Mouse (Mus musculus): ENCODE measurements around the gene Lmnb2. TPM values are rescaled to one million over a fixed set of nuclear protein-coding genes. Genes with fewer than 3 reads are reported as not detected.

Lmnb2 gene
- polyA plus RNA-seq, 1 experiment, result 44.2 TPM

DNA sequence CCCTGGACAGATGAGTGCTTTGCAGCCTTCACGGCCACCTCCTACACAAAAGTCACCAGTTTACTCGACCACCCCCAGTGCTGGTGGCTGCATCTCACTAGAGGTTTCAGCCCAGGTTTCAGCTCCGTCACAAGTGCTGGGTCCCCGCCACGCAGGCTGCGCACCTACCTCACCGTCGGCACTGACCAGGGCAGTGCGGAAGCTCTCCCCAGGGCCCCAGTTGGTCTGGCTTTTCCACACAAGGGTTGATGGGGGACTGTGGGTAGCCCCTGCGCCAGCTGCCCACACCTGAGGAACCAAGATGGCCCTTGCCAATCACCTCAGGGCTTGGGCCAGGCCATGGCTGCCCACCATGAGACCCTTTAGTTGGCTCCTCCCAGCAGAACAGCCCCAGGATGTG lies 14.8 kb downstream of the Lmnb2 start:
- no peak overlapping the region for H3K4me3 ChIP-seq (ENCODE audit: control insufficient read depth, insufficient read depth, low read length)
- H3K36me3 ChIP-seq (ENCODE audit: control insufficient read depth, insufficient read depth, low read length), result no peaks in the 10 kb centered on the region; the same call in 1 of the 2 replicates
- no peak overlapping the region for H3K27ac ChIP-seq (ENCODE audit: control insufficient read depth, insufficient read depth, low read length)
- no peak for TF ChIP-seq CTCF (IDR thresholded peaks at IDR 0.05; ENCODE audit: borderline replicate concordance, control insufficient read depth, extremely low read depth, insufficient read depth, low read length, poor library complexity)
- TF ChIP-seq POLR2A (IDR thresholded peaks at IDR 0.05; ENCODE audit: control insufficient read depth, extremely low read depth, insufficient read depth, low read length, poor library complexity), result no peak
- WGBS, result 94% methylated on average over 10 of the region's 10 CpGs
- H3K27me3 ChIP-seq (ENCODE audit: control insufficient read depth, insufficient read depth, low read length), result no peaks in the 10 kb centered on the region
- H3K4me1 ChIP-seq (replicated peaks; ENCODE audit: control insufficient read depth, insufficient read depth, low read length), result peaks cover 12% of the 10 kb centered on the region
- no peak for DNase-seq

DNA sequence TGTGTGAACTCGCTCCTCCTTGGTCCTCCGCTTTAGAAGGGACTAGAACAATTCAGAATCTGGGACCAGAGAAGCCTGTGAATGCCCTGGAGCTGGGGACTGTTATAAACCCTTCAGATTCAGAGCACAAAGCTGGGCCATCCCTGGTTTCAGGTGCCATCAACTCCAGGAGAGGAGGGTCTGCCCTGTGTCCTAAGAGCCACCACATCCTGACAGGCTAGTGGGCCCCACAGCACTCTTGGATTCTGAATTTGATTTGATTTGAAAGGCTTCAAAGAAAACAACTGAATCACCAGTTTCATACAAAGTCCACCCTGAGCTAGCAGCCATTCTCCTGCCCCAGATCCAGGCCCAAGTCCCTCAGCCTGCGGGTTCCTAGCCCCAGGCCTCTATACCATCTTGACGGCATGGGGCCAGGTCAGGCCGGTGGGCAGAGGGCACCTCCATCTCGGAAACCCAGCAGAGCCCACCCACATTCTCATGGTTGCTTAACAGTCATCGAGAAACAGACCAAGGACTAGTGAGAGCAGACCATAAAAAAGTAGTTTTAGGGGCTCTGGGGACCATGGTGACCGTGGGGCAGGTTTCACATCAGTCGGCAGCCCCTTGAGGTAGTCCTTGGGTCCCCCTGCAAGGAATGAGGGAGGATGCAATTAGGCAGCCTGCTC lies 15.6 kb downstream of the Lmnb2 start:
- DNase-seq, result no peak
- H3K36me3 ChIP-seq (ENCODE audit: control insufficient read depth, insufficient read depth, low read length), result no peaks in the 10 kb centered on the region; the same call in 1 of the 2 replicates
- peaks cover 12% of the 10 kb centered on the region for H3K4me1 ChIP-seq (replicated peaks; ENCODE audit: control insufficient read depth, insufficient read depth, low read length)
- no peaks in the 10 kb centered on the region for H3K27me3 ChIP-seq (ENCODE audit: control insufficient read depth, insufficient read depth, low read length)
- no peak overlapping the region for H3K27ac ChIP-seq (ENCODE audit: control insufficient read depth, insufficient read depth, low read length)
- H3K4me3 ChIP-seq (ENCODE audit: control insufficient read depth, insufficient read depth, low read length), result no peak overlapping the region
- 97% methylated on average over 9 of the region's 9 CpGs for WGBS
- TF ChIP-seq CTCF (IDR thresholded peaks at IDR 0.05; ENCODE audit: borderline replicate concordance, control insufficient read depth, extremely low read depth, insufficient read depth, low read length, poor library complexity), result no peak
- TF ChIP-seq POLR2A (IDR thresholded peaks at IDR 0.05; ENCODE audit: control insufficient read depth, extremely low read depth, insufficient read depth, low read length, poor library complexity), result no peak

DNA sequence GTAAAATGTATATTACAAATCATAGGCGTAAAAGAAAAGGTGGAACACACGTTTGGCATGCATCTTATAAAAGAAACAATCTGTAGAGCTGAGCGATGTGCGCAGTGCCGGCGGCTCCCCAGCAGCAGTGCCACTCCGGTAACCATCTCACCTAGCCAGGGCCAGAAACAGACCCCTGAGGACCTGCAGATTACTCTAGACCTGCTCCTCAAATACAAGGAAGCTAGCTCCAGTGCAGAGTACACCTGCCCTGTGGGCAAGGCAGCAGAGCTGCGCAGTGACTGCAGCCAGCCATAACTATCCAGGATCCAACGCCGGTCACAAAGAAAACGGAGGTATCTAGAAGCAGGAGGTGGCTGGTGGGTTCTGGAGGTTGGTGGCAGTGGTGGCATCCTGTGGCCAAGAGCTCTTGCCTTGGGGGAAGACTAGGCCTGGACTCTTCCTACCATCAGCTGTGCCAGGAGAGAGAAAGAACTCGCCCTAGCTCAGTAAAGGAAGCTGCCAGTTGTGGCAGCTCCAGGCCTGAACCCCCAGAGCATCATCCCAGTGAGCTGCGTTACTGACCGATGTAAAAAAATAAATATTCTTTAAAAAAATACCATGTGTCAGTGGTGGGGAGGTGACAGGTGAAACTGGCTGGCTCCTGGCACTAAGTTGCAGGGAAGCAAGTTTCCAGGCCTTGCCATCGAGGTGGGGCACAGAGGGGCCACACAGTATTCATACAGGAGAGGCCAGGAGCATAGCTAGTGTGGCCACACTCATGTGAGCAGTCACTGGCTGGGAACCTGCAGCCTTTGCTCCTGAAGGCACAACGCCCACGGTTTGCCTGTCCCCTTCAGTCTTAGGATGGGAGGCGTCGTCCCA lies 16.4 kb downstream of the Lmnb2 start:
- TF ChIP-seq POLR2A (IDR thresholded peaks at IDR 0.05; ENCODE audit: control insufficient read depth, extremely low read depth, insufficient read depth, low read length, poor library complexity), result no peak
- TF ChIP-seq CTCF (IDR thresholded peaks at IDR 0.05; ENCODE audit: borderline replicate concordance, control insufficient read depth, extremely low read depth, insufficient read depth, low read length, poor library complexity), result no peak
- WGBS, result 96% methylated on average over 19 of the region's 19 CpGs
- Histone ChIP-seq H3K36me3 (ENCODE audit: control insufficient read depth, insufficient read depth, low read length) (no peaks in the 10 kb centered on the region; the same call in 1 of the 2 replicates), H3K27me3 (ENCODE audit: control insufficient read depth, insufficient read depth, low read length) (no peaks in the 10 kb centered on the region), H3K4me1 (replicated peaks; ENCODE audit: control insufficient read depth, insufficient read depth, low read length) (peaks cover 12% of the 10 kb centered on the region), H3K27ac (ENCODE audit: control insufficient read depth, insufficient read depth, low read length) (peak overlapping the region; percentile 35; the same call in 1 of the 2 replicates), H3K4me3 (ENCODE audit: control insufficient read depth, insufficient read depth, low read length) (no peak overlapping the region)
- DNase-seq, result no peak

DNA sequence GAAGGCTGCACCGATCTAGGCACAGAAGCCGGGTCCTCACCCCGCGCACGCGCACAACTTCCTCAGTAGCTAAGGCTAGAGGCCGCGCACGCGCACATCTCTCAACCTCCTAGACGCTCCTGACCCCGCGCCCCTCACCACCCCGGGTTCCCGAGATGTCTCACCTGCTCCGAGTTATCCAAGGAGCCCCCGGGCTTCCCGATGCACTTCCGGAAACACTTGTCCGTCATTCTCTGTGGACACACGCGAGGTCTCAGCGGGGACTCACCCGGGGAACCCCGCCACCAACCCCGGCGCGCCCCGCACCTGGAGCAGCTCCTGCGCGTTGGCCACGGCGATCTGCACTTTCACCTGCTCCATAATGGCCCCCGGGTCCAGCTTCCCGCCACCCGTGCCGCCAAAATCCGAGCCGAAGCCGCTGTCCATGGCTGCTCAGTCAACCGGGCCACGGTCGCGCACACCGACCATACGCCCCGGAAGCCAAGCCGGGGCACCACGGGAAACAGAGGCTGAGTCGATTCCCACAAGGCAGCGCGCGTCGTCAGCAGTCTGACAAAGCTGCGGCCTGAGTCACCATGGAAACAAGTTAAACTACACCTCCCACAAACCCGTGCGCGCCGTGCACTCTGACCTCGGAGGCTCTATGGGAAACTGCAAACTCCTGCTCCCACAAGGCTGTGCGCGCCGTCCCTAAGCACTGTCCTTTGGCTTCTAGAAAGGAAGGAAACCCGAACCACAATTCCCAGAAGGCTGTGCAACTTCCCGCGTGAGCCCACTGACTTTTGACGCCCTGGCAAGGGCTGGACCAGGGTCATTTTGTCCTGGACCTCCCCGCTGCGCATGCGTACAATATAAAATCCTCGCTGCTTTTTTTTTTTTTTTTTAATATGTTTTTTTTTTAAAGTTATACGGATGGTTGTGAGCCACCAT lies 17.5 kb downstream of the Lmnb2 start, which contains the start of gene Timm13:
Timm13 (minus strand) TSS at position 652 of the 930 bp plus-strand sequence.
- peak within 1 kb of the TSS; percentile 35; the same call in 1 of the 2 replicates for H3K27ac ChIP-seq (ENCODE audit: control insufficient read depth, insufficient read depth, low read length)
- H3K4me1 ChIP-seq (replicated peaks; ENCODE audit: control insufficient read depth, insufficient read depth, low read length), result peaks cover 12% of the 10 kb centered on the region
- TF ChIP-seq POLR2A (IDR thresholded peaks at IDR 0.05; ENCODE audit: control insufficient read depth, extremely low read depth, insufficient read depth, low read length, poor library complexity) (peak; percentile 53), CTCF (IDR thresholded peaks at IDR 0.05; ENCODE audit: borderline replicate concordance, control insufficient read depth, extremely low read depth, insufficient read depth, low read length, poor library complexity) (peak; percentile 39; the same call in 1 of the 2 replicates)
- H3K4me3 ChIP-seq (ENCODE audit: control insufficient read depth, insufficient read depth, low read length), result peak within 1 kb of the TSS; percentile 69
- peak; percentile 97 for DNase-seq
- WGBS, result under 1% methylated on average over 72 of the region's 72 CpGs
- H3K27me3 ChIP-seq (ENCODE audit: control insufficient read depth, insufficient read depth, low read length), result no peaks in the 10 kb centered on the region
- H3K36me3 ChIP-seq (ENCODE audit: control insufficient read depth, insufficient read depth, low read length), result no peaks in the 10 kb centered on the region; the same call in 1 of the 2 replicates

DNA sequence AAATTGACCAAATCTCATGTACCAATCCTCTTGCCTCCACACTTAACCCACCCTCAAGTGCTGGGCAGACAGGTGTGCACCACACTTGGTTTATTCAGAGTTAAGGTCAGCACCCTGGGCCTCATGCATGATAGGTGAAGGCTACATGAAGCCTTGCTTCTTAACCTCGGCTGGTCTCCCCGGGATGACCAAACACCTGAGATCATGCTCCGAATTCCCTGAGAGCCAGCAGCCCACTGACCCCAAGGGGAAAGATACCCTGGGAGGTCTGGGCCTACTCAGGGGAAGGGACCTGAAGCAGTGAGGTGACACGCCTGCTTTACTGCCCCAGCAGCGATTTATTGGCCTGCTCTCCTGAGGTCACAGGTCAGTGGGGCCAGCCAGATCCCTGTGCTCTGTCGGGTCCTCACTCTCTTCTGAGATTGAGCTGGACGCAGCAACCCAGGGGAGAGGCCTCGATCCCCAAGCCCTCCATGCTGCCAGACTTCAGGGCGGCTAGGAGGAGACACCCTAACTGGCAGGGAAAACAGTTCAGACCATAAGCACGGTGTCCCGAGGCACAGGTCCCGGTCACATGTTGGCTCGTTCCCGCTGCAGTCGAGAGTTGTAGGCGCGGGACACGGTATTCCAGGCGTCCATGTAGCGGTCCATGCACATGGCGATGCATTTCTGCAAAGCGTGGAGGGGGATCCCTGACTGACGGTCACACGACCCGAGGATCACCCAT lies 18.3 kb downstream of the Lmnb2 start:
- 25% methylated on average over 25 of the region's 25 CpGs for WGBS
- H3K4me3 ChIP-seq (ENCODE audit: control insufficient read depth, insufficient read depth, low read length), result peak overlapping the region; percentile 69
- H3K27ac ChIP-seq (ENCODE audit: control insufficient read depth, insufficient read depth, low read length), result no peak overlapping the region
- H3K36me3 ChIP-seq (ENCODE audit: control insufficient read depth, insufficient read depth, low read length), result no peaks in the 10 kb centered on the region; the same call in 1 of the 2 replicates
- no peak for DNase-seq
- H3K27me3 ChIP-seq (ENCODE audit: control insufficient read depth, insufficient read depth, low read length), result no peaks in the 10 kb centered on the region
- TF ChIP-seq CTCF (IDR thresholded peaks at IDR 0.05; ENCODE audit: borderline replicate concordance, control insufficient read depth, extremely low read depth, insufficient read depth, low read length, poor library complexity) (no peak), POLR2A (IDR thresholded peaks at IDR 0.05; ENCODE audit: control insufficient read depth, extremely low read depth, insufficient read depth, low read length, poor library complexity) (no peak)
- peaks cover 12% of the 10 kb centered on the region for H3K4me1 ChIP-seq (replicated peaks; ENCODE audit: control insufficient read depth, insufficient read depth, low read length)

Measured in thymus, adult 2 months (tissue).